Mouse (Mus musculus): Measurements from ENCODE around the gene Tmem123.

- TF ChIP-seq POLR2A (IDR thresholded peaks at IDR 0.05; ENCODE audit: low read depth, low read length), result no peak
- no peak for TF ChIP-seq CTCF (IDR thresholded peaks at IDR 0.05; ENCODE audit: extremely low read depth, insufficient read length, insufficient replicate concordance, low read depth, low read length)
Observed at GRCm38 (mm10) chr9:7749537-7749936, 14.3 kb upstream of the Tmem123 start.

Measured in small intestine, adult 2 months (tissue).